ENCODE assay signal across 16 mouse cellular contexts in genomic region chr1:64331566-64331965, GRCm38 (mm10).
"Had no signal": no experiment of that assay in that cellular context is flagged by ENCODE, and none has a peak within 500 bp of the region (broad histone marks: within the 10 kb centered on the region; RNA-seq: fewer than 3 reads in every experiment).

No protein-coding gene starts in this region.

- DNase-seq: retina, postnatal 1 day; right cerebral cortex, adult 18-20 months; right cerebral cortex, postnatal 14 days; right cerebral cortex, postnatal 25 days; right cerebral cortex, postnatal 4 days; spleen, adult 18-20 months; thymus, adult 18-20 months; thymus, adult 2 months; thymus, postnatal 14 days; thymus, postnatal 25 days; thymus, postnatal 36 days; thymus, postnatal 4 days had no signal

- H3K27me3 ChIP-seq: neural tube, embryonic 13.5 days; neural tube, embryonic 15.5 days; stomach, embryonic 15.5 days had no signal

- H3K4me3 ChIP-seq: neural tube, embryonic 13.5 days; neural tube, embryonic 15.5 days; stomach, embryonic 15.5 days had no signal

- H3K9me3 ChIP-seq: neural tube, embryonic 13.5 days; neural tube, embryonic 15.5 days; stomach, embryonic 15.5 days had no signal

- H3K27ac ChIP-seq: neural tube, embryonic 13.5 days; neural tube, embryonic 15.5 days; stomach, embryonic 15.5 days; stomach, postnatal 0 days had no signal

- H3K4me1 ChIP-seq: neural tube, embryonic 13.5 days; neural tube, embryonic 15.5 days; stomach, embryonic 15.5 days had no signal

- H3K4me2 ChIP-seq: neural tube, embryonic 13.5 days; neural tube, embryonic 15.5 days; stomach, embryonic 15.5 days had no signal

- H3K9ac ChIP-seq: neural tube, embryonic 13.5 days; neural tube, embryonic 15.5 days; stomach, embryonic 15.5 days had no signal

- H3K36me3 ChIP-seq: neural tube, embryonic 13.5 days; neural tube, embryonic 15.5 days; stomach, embryonic 15.5 days had no signal
